ENCODE assay signal across 37 mouse cellular contexts in genomic region chr3:116694955-116695665, GRCm38 (mm10). TPM values are rescaled to one million over a fixed set of nuclear protein-coding genes. Genes with fewer than 3 reads are reported as not detected.
DNase-seq lines count a peak whose midpoint lies in the region; ATAC-seq and TF ChIP-seq lines count a peak whose summit lies in the region.
"Had no signal": no experiment of that assay in that cellular context is flagged by ENCODE, and none has a peak within 500 bp of the region (broad histone marks: within the 10 kb centered on the region; RNA-seq: fewer than 3 reads in every experiment).

No protein-coding gene starts in this region.

- no peak for DNase-seq in liver, postnatal 0 days
- DNase-seq in left cerebral cortex, adult 9 months (ENCODE audit: low spot score in 2 of 2) = no peak
- no peak for DNase-seq in forebrain, embryonic 14.5 days (ENCODE audit: low spot score)
- DNase-seq in left cerebral cortex, postnatal 36 days (ENCODE audit: low spot score in 2 of 2) = no peak
- DNase-seq: adrenal gland, adult 2 months; B cell, adult 2 months; cerebellum, adult 11 months; cerebellum, adult 9-10 months; cerebellum, postnatal 36 days; forebrain, postnatal 0 days; kidney, adult 18-20 months; kidney, postnatal 25 days; lung, embryonic 14.5 days; lung, postnatal 14 days; right cerebral cortex, adult 18-20 months; thymus, postnatal 14 days had no signal

- H3K4me2 ChIP-seq in liver, embryonic 12.5 days = peak overlapping the region; percentile 59
- H3K4me2 ChIP-seq in liver, postnatal 0 days (ENCODE audit: low read depth, low read length) = peak overlapping the region; percentile 56
- H3K4me2 ChIP-seq in forebrain, embryonic 14.5 days (ENCODE audit: low read length) = no peak overlapping the region
- H3K4me2 ChIP-seq: hindbrain, embryonic 15.5 days; kidney, embryonic 15.5 days; lung, embryonic 14.5 days; midbrain, embryonic 15.5 days; neural tube, embryonic 15.5 days had no signal

- peak overlapping the region; percentile 59 for H3K9ac ChIP-seq in liver, embryonic 12.5 days
- peak overlapping the region; percentile 50; the same call in 1 of the 2 replicates for H3K9ac ChIP-seq in liver, postnatal 0 days (replicated peaks)
- no peak overlapping the region for H3K9ac ChIP-seq in forebrain, embryonic 14.5 days (ENCODE audit: low read length)
- H3K9ac ChIP-seq: forebrain, postnatal 0 days; hindbrain, embryonic 15.5 days; kidney, embryonic 15.5 days; lung, embryonic 14.5 days; midbrain, embryonic 15.5 days; neural tube, embryonic 15.5 days had no signal

- H3K36me3 ChIP-seq in liver, embryonic 12.5 days = peaks cover 30% of the 10 kb centered on the region
- peaks cover 5% of the 10 kb centered on the region; the same call in 1 of the 2 replicates for H3K36me3 ChIP-seq in liver, postnatal 0 days (replicated peaks; ENCODE audit: insufficient read depth, low read length)
- no peaks in the 10 kb centered on the region for H3K36me3 ChIP-seq in forebrain, embryonic 14.5 days (ENCODE audit: control insufficient read depth, insufficient read depth, low read length)
- H3K36me3 ChIP-seq: hindbrain, embryonic 15.5 days; midbrain, embryonic 15.5 days had no signal

- no peaks in the 10 kb centered on the region; the same call in none of the 2 replicates for H3K4me1 ChIP-seq in bone marrow, adult 2 months (ENCODE audit: control insufficient read depth, insufficient read depth, low read length)
- H3K4me1 ChIP-seq in liver, embryonic 12.5 days = peaks cover 42% of the 10 kb centered on the region
- peaks cover 8% of the 10 kb centered on the region; the same call in 1 of the 2 replicates for H3K4me1 ChIP-seq in liver, postnatal 0 days (ENCODE audit: insufficient read depth)
- no peaks in the 10 kb centered on the region for H3K4me1 ChIP-seq in forebrain, embryonic 14.5 days (ENCODE audit: control insufficient read depth, insufficient read depth, low read length)
- H3K4me1 ChIP-seq: hindbrain, embryonic 15.5 days; kidney, embryonic 15.5 days; midbrain, embryonic 10.5 days; midbrain, embryonic 15.5 days; neural tube, embryonic 15.5 days had no signal

- no peaks in the 10 kb centered on the region for H3K27me3 ChIP-seq in liver, embryonic 12.5 days (replicated peaks)
- no peaks in the 10 kb centered on the region for H3K27me3 ChIP-seq in liver, postnatal 0 days (ENCODE audit: insufficient read depth, low read length)
- no peaks in the 10 kb centered on the region for H3K27me3 ChIP-seq in forebrain, embryonic 14.5 days (replicated peaks; ENCODE audit: control insufficient read depth, insufficient read depth, low read length)
- H3K27me3 ChIP-seq: hindbrain, embryonic 15.5 days; kidney, embryonic 15.5 days; midbrain, embryonic 15.5 days; neural tube, embryonic 15.5 days had no signal

- peak overlapping the region; percentile 29; the same call in 1 of the 2 replicates for H3K27ac ChIP-seq in bone marrow, adult 2 months (ENCODE audit: control insufficient read depth, insufficient read depth, low read depth, low read length, poor library complexity)
- peak overlapping the region; percentile 93 for H3K27ac ChIP-seq in liver, embryonic 12.5 days
- peak overlapping the region; percentile 82 for H3K27ac ChIP-seq in liver, postnatal 0 days (ENCODE audit: low read depth)
- H3K27ac ChIP-seq in forebrain, embryonic 14.5 days (ENCODE audit: low read depth, low read length) = no peak overlapping the region
- H3K27ac ChIP-seq: hindbrain, embryonic 15.5 days; kidney, embryonic 15.5 days; midbrain, embryonic 10.5 days; midbrain, embryonic 15.5 days; neural tube, embryonic 15.5 days had no signal

- 73% methylated on average over 8 of the region's 8 CpGs for WGBS in bone marrow, adult 2 months
- 42% methylated on average over 8 of the region's 8 CpGs for WGBS in liver, embryonic 12.5 days (ENCODE audit: insufficient replicate concordance)
- 61% methylated on average over 8 of the region's 8 CpGs for WGBS in liver, postnatal 0 days (ENCODE audit: insufficient replicate concordance)
- 88% methylated on average over 8 of the region's 8 CpGs for WGBS in forebrain, embryonic 14.5 days

- TF ChIP-seq EP300 in liver, postnatal 0 days (IDR thresholded peaks at IDR 0.05; ENCODE audit: low read depth) = no peak

- TF ChIP-seq CTCF in bone marrow, adult 2 months (IDR thresholded peaks at IDR 0.05; ENCODE audit: control insufficient read depth, insufficient read depth, low read length) = no peak
- no peak for TF ChIP-seq CTCF in liver, postnatal 0 days (IDR thresholded peaks at IDR 0.05; ENCODE audit: low read depth)

- intact Hi-C loops in left cerebral cortex, postnatal 36 days (cut with DNase I) = no loop called here

- TF ChIP-seq POLR2A in bone marrow, adult 2 months (IDR thresholded peaks at IDR 0.05; ENCODE audit: borderline replicate concordance, control insufficient read depth, low read depth, low read length) = no peak

- no peak overlapping the region for H3K4me3 ChIP-seq in bone marrow, adult 2 months (replicated peaks; ENCODE audit: control insufficient read depth, low read depth, low read length)
- H3K4me3 ChIP-seq in liver, embryonic 12.5 days = peak overlapping the region; percentile 26
- H3K4me3 ChIP-seq in liver, postnatal 0 days (ENCODE audit: low read depth, low read length) = no peak overlapping the region
- no peak overlapping the region for H3K4me3 ChIP-seq in forebrain, embryonic 14.5 days (ENCODE audit: low read depth, low read length)
- H3K4me3 ChIP-seq: hindbrain, embryonic 15.5 days; kidney, embryonic 15.5 days; midbrain, embryonic 10.5 days; midbrain, embryonic 15.5 days; neural tube, embryonic 15.5 days had no signal

- peak; percentile 54 for ATAC-seq in erythroblast, adult 5-6 weeks (replicated peaks; ENCODE audit: low FRiP score, poor library complexity, severe bottlenecking)
- ATAC-seq in liver, embryonic 12.5 days = peak; percentile 78
- ATAC-seq in liver, postnatal 0 days = peak; percentile 52
- no peak for ATAC-seq in forebrain, embryonic 14.5 days
- ATAC-seq: activated CD4-positive, CD25-positive, alpha-beta regulatory T cell, adult 4 months; forebrain, postnatal 0 days; inflammation-experienced regulatory T-cells, adult 6 months; midbrain, embryonic 15.5 days had no signal

- no peaks in the 10 kb centered on the region for H3K9me3 ChIP-seq in liver, embryonic 12.5 days (replicated peaks)
- H3K9me3 ChIP-seq in liver, postnatal 0 days (ENCODE audit: low read length) = no peaks in the 10 kb centered on the region
- no peaks in the 10 kb centered on the region for H3K9me3 ChIP-seq in forebrain, embryonic 14.5 days (replicated peaks; ENCODE audit: control insufficient read depth, low read length)
- H3K9me3 ChIP-seq: hindbrain, embryonic 15.5 days; kidney, embryonic 15.5 days; midbrain, embryonic 10.5 days; midbrain, embryonic 15.5 days; neural tube, embryonic 15.5 days had no signal

RNA-seq across cellular contexts. Expression of gene Gm43191, which starts 14.1 kb away (rescaled TPM):
- polyA plus RNA-seq in bone marrow, adult 2 months (2011; ENCODE audit: insufficient read depth, insufficient read length, low replicate concordance, missing spikeins) = not detected in 2 replicates
- total RNA-seq in erythroblast, adult 5-6 weeks (2015; ENCODE audit: low replicate concordance) = not detected in 2 replicates
- 3.5 TPM in 1 of 2 replicates, not detected in the other for total RNA-seq in erythroblast, adult 5-6 weeks (2017; ENCODE audit: low replicate concordance)
- not detected in 2 replicates for polyA plus RNA-seq in liver, embryonic 12.5 days (2016; fragmentation: Nextera tagmentation; extraction: Ambion mirVana)
- not detected in 2 replicates for polyA plus RNA-seq in liver, postnatal 0 days (2015; fragmentation: Nextera tagmentation; extraction: Ambion mirVana)
- not detected in 2 replicates for polyA plus RNA-seq in forebrain, embryonic 14.5 days (2014; fragmentation: Nextera tagmentation; extraction: Ambion mirVana)
- not detected for total RNA-seq in left cerebral cortex, postnatal 36 days (2021)
- total RNA-seq: adrenal gland, adult 2 months; forebrain, postnatal 0 days; hematopoietic stem cell, adult 5-6 weeks; layer of hippocampus, adult 18-20 months; layer of hippocampus, postnatal 10 days; left cerebral cortex, postnatal 25 days had no signal
- polyA plus RNA-seq: activated CD4-positive, CD25-positive, alpha-beta regulatory T cell, adult 4 months; adrenal gland, adult 2 months; embryonic facial prominence, embryonic 11.5 days; forebrain, embryonic 11.5 days; forebrain, postnatal 0 days; gonadal fat pad, adult 2 months; heart, embryonic 16.5 days; hindbrain, embryonic 15.5 days; inflammation-experienced regulatory T-cells, adult 6 months; kidney, embryonic 15.5 days; limb, embryonic 14.5 days; lung, embryonic 14.5 days; midbrain, embryonic 10.5 days; midbrain, embryonic 15.5 days; neural tube, embryonic 15.5 days; stomach, embryonic 14.5 days; urinary bladder, adult 2 months had no signal

RNA-seq across cellular contexts. Expression of gene Slc35a3, which starts 17.5 kb away (rescaled TPM):
- 4.0 and 5.7 TPM in 2 replicates for polyA plus RNA-seq in bone marrow, adult 2 months (2011; ENCODE audit: insufficient read depth, insufficient read length, low replicate concordance, missing spikeins)
- total RNA-seq in erythroblast, adult 5-6 weeks (2015; ENCODE audit: low replicate concordance) = 10.7 and 21.3 TPM in 2 replicates
- 16.0 and 17.1 TPM in 2 replicates for total RNA-seq in erythroblast, adult 5-6 weeks (2017; ENCODE audit: low replicate concordance)
- polyA plus RNA-seq in liver, embryonic 12.5 days (2016; fragmentation: Nextera tagmentation; extraction: Ambion mirVana) = 12.0 and 13.8 TPM in 2 replicates
- polyA plus RNA-seq in liver, postnatal 0 days (2015; fragmentation: Nextera tagmentation; extraction: Ambion mirVana) = 6.0 and 7.5 TPM in 2 replicates
- 4.6 and 5.6 TPM in 2 replicates for polyA plus RNA-seq in forebrain, embryonic 14.5 days (2014; fragmentation: Nextera tagmentation; extraction: Ambion mirVana)
- total RNA-seq in left cerebral cortex, postnatal 36 days (2021) = 10 to 100 TPM; 12.9 to 13.5 TPM

RNA-seq across cellular contexts. Expression of gene Mfsd14a, which starts 32.6 kb away (rescaled TPM):
- polyA plus RNA-seq in bone marrow, adult 2 months (2011; ENCODE audit: insufficient read depth, insufficient read length, low replicate concordance, missing spikeins) = 7.0 and 13.2 TPM in 2 replicates
- 27.6 and 28.4 TPM in 2 replicates for total RNA-seq in erythroblast, adult 5-6 weeks (2015; ENCODE audit: low replicate concordance)
- total RNA-seq in erythroblast, adult 5-6 weeks (2017; ENCODE audit: low replicate concordance) = 12.5 and 16.7 TPM in 2 replicates
- 49.6 and 53.1 TPM in 2 replicates for polyA plus RNA-seq in liver, embryonic 12.5 days (2016; fragmentation: Nextera tagmentation; extraction: Ambion mirVana)
- polyA plus RNA-seq in liver, postnatal 0 days (2015; fragmentation: Nextera tagmentation; extraction: Ambion mirVana) = 28.2 and 30.5 TPM in 2 replicates
- polyA plus RNA-seq in forebrain, embryonic 14.5 days (2014; fragmentation: Nextera tagmentation; extraction: Ambion mirVana) = 80.8 and 88.0 TPM in 2 replicates
- 10 to 100 TPM; 55.1 to 55.4 TPM for total RNA-seq in left cerebral cortex, postnatal 36 days (2021)
